Mouse (Mus musculus) lung, embryonic 14.5 days (tissue): ENCODE measurements around the gene Pax5. TPM values are rescaled to one million over a fixed set of nuclear protein-coding genes. Genes with fewer than 3 reads are reported as not detected.

Experiments used
- ATAC-seq: fragments of 200-750 bp; cut with Nextera tagmentation; 2 replicates; pipeline ENCODE4 v1.8.0; 2017; ENCODE audit warnings: mild to moderate bottlenecking, moderate TSS enrichment, moderate library complexity; ENCODE audit not compliant: insufficient read depth
- DNase-seq: peaks from one replicate; pipeline ENCODE4 v3.0.0-alpha.2; 2015
- H3K27ac ChIP-seq: fragments of 300-500 bp; sonication (generic); 2 replicates; pipeline ENCODE4 v1.5.1; 2014; ENCODE audit warnings: low read depth, mild to moderate bottlenecking, moderate library complexity
- H3K27me3 ChIP-seq: fragments of 300-500 bp; sonication (generic); 2 replicates; pipeline ENCODE4 v1.6.1; 2014; ENCODE audit warnings: low read length, control low read depth; ENCODE audit not compliant: insufficient read depth
- H3K36me3 ChIP-seq: fragments of 300-500 bp; sonication (generic); 2 replicates; pipeline ENCODE4 v1.6.1; 2014; ENCODE audit warnings: control low read depth; ENCODE audit not compliant: insufficient read depth
- H3K4me1 ChIP-seq: fragments of 300-500 bp; sonication (generic); 2 replicates; pipeline ENCODE4 v1.6.1; 2014; ENCODE audit warnings: antibody characterized with exemption, control low read depth; ENCODE audit not compliant: insufficient read depth
- H3K4me2 ChIP-seq: fragments of 300-500 bp; sonication (generic); 2 replicates; pipeline ENCODE4 v1.6.1; 2014; ENCODE audit warnings: mild to moderate bottlenecking
- H3K4me3 ChIP-seq: fragments of 300-500 bp; sonication (generic); 2 replicates; pipeline ENCODE4 v1.5.1; 2014; ENCODE audit warnings: low read depth, low read length
- H3K9ac ChIP-seq: fragments of 300-500 bp; sonication (generic); 2 replicates; pipeline ENCODE4 v1.6.1; 2014
- H3K9me3 ChIP-seq: fragments of 300-500 bp; sonication (generic); 2 replicates; pipeline ENCODE4 v1.6.1; 2016; ENCODE audit warnings: low read depth, low read length, control low read depth
- CTCF ChIP-seq: IDR thresholded peaks from 2 replicates; pipeline ENCODE4 v1.5.1; 2016; ENCODE audit warnings: antibody characterized with exemption, low read depth
- WGBS: fragments of 180-500 bp; shearing (Covaris S2); extraction: QIAGEN DNeasy Blood & Tissue Kit; methylation state at CpG from one replicate; pipeline ENCODE4 v1.1.7; 2014; 5-methylcytosine and 5-hydroxymethylcytosine counted together
- polyA plus RNA-seq: library from polyadenylated mRNA; unstranded; fragments of >200 nt; fragmentation: Nextera tagmentation; extraction: Ambion mirVana; gene quantifications from 2 replicates; pipeline ENCODE4 v1.2.1, GENCODE M21; 2014

Gene Pax5
- polyA plus RNA-seq, 1 experiment from 2014 or later = not detected

DNA sequence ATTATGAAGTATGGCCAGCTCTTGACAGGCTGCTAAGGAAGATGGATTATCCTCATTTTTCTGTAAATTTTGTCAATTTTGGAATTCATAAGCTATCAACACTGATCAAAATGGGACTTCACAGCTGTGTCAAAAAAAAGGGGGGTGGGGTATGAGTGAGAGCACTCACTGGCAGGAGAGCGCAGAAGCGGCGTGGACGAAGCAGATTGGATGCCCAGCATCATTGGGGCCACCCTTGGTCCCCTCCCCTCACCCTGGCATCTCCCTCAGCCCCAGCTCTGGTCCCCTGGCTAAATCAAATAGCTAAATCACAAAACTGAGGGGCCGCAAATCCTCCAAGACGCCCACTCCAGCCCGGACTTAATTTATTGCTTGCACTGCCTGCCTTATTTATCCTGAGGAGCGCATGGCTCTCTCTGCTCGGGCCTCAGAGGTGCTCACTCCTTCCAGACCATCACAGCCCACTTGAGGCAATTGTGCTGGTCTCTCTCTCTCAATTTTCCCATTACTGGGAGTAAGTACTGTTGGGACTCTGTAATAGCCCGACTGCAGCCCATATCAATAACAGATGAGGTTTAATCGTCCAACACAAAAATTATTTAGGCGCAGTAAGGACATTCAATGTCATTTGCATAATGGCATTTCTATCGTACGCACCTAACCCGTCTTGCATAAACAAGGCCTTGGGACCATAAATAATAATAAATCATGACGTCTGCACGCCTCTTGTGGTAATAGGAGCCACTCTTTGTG is 87.4 kb downstream of the Pax5 start:
- WGBS = 80% methylated on average over 17 of the region's 17 CpGs
- ATAC-seq (no peak), DNase-seq (no peak)
- Histone ChIP-seq H3K4me2 (no peak overlapping the region), H3K27ac (no peak overlapping the region), H3K27me3 (no peaks in the 10 kb centered on the region), H3K36me3 (no peaks in the 10 kb centered on the region), H3K9me3 (no peaks in the 10 kb centered on the region), H3K4me1 (no peaks in the 10 kb centered on the region), H3K4me3 (no peak overlapping the region), H3K9ac (no peak overlapping the region)
- TF ChIP-seq CTCF = no peak

DNA sequence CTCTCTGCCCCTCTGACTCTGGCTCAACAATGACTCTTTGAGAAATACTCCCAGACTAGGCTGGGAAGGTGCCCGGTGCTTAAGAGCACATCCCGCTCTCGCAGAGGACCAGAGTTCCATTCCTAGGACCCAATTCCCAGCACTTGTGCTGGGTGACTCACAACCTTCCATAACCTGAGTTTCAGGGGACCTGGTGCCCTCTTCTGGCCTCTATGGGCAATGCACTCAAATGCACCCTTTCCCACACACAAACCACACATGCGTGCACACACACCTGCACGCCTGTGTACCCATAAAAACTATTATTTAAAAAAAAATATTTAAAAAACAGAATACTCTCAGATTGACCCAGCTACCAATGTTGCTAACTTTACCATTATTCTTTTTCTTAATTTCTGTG is 90.0 kb downstream of the Pax5 start:
- Histone ChIP-seq H3K4me3 (no peak overlapping the region), H3K36me3 (no peaks in the 10 kb centered on the region), H3K27me3 (no peaks in the 10 kb centered on the region), H3K9ac (no peak overlapping the region), H3K9me3 (no peaks in the 10 kb centered on the region), H3K4me1 (no peaks in the 10 kb centered on the region), H3K4me2 (no peak overlapping the region), H3K27ac (no peak overlapping the region)
- WGBS = 88% methylated on average over 5 of the region's 5 CpGs
- peak; percentile 30; the same call in 1 of the 2 replicates for TF ChIP-seq CTCF
- ATAC-seq (no peak), DNase-seq (no peak)

DNA sequence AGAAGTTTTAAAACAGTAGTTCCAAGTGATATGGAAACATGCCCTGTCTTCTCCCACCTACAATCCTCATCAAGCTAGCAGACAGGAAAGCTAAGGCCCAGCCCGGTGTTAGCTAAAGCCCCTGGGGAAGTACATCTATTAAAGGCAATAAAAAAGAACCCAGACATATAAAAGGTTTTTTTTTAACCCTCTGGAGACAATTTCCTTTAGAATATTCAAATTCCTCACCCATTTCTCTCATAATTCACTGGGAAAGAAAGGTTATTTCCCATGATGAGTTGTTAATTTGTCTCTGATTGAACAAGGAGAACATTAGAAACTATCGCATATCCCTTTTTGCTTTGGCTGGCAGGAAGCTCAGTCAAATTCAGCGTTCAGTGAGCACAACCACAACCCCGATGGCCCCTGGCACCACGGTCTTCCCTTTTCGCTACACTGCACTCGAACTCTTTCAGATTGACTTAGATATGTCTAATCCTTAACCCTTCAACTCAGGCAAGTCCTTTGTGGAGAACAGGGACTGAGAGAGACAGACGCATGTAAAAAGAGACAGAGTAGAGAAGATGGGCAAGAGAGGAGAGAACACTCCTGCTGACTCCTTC is 96.1 kb downstream of the Pax5 start:
- no peaks in the 10 kb centered on the region for H3K9me3 ChIP-seq
- TF ChIP-seq CTCF = no peak
- WGBS = 85% methylated on average over 8 of the region's 8 CpGs
- H3K27me3 ChIP-seq = no peaks in the 10 kb centered on the region
- no peak overlapping the region for H3K27ac ChIP-seq
- ATAC-seq (no peak), DNase-seq (no peak)
- H3K4me1 ChIP-seq = no peaks in the 10 kb centered on the region
- no peak overlapping the region for H3K4me3 ChIP-seq
- no peak overlapping the region for H3K9ac ChIP-seq
- no peaks in the 10 kb centered on the region for H3K36me3 ChIP-seq
- H3K4me2 ChIP-seq = no peak overlapping the region

- no peak for TF ChIP-seq CTCF
- Histone ChIP-seq H3K27ac (no peak overlapping the region), H3K4me1 (no peaks in the 10 kb centered on the region), H3K36me3 (no peaks in the 10 kb centered on the region), H3K4me3 (no peak overlapping the region), H3K4me2 (no peak overlapping the region), H3K9me3 (no peaks in the 10 kb centered on the region), H3K27me3 (no peaks in the 10 kb centered on the region), H3K9ac (no peak overlapping the region)
- DNase-seq (no peak), ATAC-seq (no peak)
- 83% methylated on average over 3 of the region's 3 CpGs for WGBS
Observed at GRCm38 (mm10) chr4:44612392-44612791, 97.9 kb downstream of the Pax5 start.

DNA sequence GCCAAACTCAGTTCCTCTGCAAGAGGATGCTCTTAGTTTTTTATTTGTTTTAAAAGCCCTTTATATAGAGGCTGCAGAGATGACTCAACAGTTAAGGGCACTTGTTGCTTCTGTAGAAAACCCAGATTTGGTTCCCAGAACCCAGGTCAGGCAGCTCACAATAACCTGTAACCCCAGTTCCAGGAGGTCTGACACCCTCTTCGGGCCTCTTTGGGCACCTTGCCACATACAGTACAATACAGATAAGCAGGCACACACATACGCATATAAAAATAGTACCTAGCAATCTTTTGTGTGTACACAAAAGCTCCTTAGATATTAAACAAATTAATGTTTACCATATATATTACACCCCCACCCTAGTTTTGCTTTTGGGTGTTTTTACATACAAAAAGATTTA is 104.8 kb downstream of the Pax5 start:
- 0 out of 2 replicates have a peak, but pooled peaks cover 2% of the 10 kb centered on the region for H3K4me1 ChIP-seq
- 68% methylated on average over 2 of the region's 2 CpGs for WGBS
- no peaks in the 10 kb centered on the region for H3K27me3 ChIP-seq
- DNase-seq (no peak), ATAC-seq (no peak)
- H3K9ac ChIP-seq = no peak overlapping the region
- H3K27ac ChIP-seq = no peak overlapping the region
- H3K4me2 ChIP-seq = no peak overlapping the region
- TF ChIP-seq CTCF = no peak
- H3K9me3 ChIP-seq = no peaks in the 10 kb centered on the region
- no peak overlapping the region for H3K4me3 ChIP-seq
- H3K36me3 ChIP-seq = no peaks in the 10 kb centered on the region

DNA sequence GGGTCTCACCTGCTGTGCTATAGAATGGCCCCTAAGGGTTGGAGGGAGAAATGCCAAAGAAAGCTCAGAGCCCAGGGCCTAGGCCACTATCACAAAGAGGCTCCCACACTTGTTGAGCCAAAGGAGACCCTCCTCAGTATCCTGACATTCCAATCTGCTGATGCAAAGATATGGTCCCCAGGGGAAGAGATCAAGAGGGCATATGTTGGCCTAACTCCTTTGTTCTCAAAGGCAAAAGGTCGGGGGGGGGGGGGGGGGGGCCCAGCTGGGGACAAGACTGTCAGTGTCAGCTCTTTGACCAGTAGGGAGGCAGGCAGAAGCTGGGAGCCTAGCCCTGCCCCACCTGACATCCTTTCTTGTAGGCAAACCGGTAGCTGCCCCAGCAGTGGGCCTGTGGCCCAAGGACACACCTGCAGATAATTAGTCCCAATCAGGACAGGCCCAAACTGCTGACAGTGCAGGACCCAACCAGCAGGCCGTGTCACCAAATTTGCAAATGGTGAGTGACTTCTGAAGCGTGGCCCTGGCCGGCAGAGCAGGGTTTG is 108.0 kb downstream of the Pax5 start:
- Histone ChIP-seq H3K4me3 (no peak overlapping the region), H3K9me3 (no peaks in the 10 kb centered on the region), H3K27me3 (no peaks in the 10 kb centered on the region), H3K4me1 (0 out of 2 replicates have a peak, but pooled peaks cover 2% of the 10 kb centered on the region), H3K4me2 (no peak overlapping the region), H3K27ac (peak overlapping the region; percentile 36; the same call in 1 of the 2 replicates), H3K9ac (no peak overlapping the region), H3K36me3 (no peaks in the 10 kb centered on the region)
- ATAC-seq (peak; percentile 56; the same call in 1 of the 2 replicates), DNase-seq (peak; percentile 13)
- TF ChIP-seq CTCF = no peak
- 30% methylated on average over 4 of the region's 5 CpGs for WGBS

DNA sequence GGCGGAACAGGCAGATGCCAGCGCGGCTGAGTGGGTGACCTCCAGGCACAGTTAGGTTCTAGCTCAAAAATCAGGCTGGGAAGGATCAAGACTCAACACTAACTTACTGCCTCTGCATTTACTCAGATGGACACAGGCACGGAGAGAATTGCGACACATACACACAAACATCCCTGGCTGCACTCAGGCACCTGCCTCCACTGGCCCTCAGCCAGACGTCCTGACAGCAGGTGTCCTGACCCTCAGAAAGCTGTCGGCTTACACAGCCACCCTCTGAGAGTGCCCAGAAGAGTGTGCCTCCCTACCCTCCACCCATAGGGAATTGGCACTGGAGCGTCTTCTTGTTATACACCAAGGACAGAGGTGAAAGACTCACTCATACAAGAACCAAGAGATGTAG is 108.9 kb downstream of the Pax5 start:
- H3K4me3 ChIP-seq = no peak overlapping the region
- no peaks in the 10 kb centered on the region for H3K36me3 ChIP-seq
- peak overlapping the region; percentile 38; the same call in 1 of the 2 replicates for H3K27ac ChIP-seq
- H3K27me3 ChIP-seq = no peaks in the 10 kb centered on the region
- ATAC-seq = no peak
- WGBS = 59% methylated on average over 8 of the region's 8 CpGs
- no peak for TF ChIP-seq CTCF
- H3K9me3 ChIP-seq = no peaks in the 10 kb centered on the region
- no peak overlapping the region for H3K4me2 ChIP-seq
- no peak overlapping the region for H3K9ac ChIP-seq
- 0 out of 2 replicates have a peak, but pooled peaks cover 2% of the 10 kb centered on the region for H3K4me1 ChIP-seq
- DNase-seq = no peak
